Mouse (Mus musculus) urinary bladder, postnatal 10 days (tissue): Measurements from ENCODE around the gene Efna3.

Experiments
- DNase-seq: peaks from one replicate; pipeline ENCODE4 v3.0.0; 2022; ENCODE audit warnings: low spot score

The Efna3 gene

GRCm38 (mm10) chr3:89337721-89338578 lies 15.2 kb upstream of the Efna3 start, which contains the start of gene Efna4:
Gene Efna4 (minus strand): TSS chr3:89338028.
- no peak for DNase-seq

GRCm38 (mm10) chr3:89337062-89337720 lies 14.4 kb upstream of the Efna3 start:
- no peak for DNase-seq

GRCm38 (mm10) chr3:89336529-89336928 lies 13.8 kb upstream of the Efna3 start:
- no peak for DNase-seq

DNA sequence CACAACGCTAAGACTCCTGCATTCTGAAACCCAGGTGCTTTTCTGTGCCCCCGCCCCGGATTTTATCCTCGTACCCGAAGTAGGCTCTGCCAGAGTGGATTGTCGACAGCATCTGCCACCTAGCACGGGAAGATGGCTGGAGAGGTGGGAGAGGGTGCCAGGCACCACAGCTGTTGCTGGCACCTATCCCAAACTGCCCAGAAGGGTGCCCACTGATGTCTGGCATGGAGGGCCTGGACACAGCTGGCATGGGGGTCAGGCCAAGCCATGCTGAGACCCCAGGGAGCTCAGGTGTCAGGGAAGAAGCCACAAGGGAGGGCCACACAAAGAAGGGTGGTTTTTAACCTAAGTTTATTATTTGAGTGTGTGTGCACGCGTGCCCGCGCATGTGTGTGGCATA lies 10.3 kb upstream of the Efna3 start:
- DNase-seq: no peak

DNA sequence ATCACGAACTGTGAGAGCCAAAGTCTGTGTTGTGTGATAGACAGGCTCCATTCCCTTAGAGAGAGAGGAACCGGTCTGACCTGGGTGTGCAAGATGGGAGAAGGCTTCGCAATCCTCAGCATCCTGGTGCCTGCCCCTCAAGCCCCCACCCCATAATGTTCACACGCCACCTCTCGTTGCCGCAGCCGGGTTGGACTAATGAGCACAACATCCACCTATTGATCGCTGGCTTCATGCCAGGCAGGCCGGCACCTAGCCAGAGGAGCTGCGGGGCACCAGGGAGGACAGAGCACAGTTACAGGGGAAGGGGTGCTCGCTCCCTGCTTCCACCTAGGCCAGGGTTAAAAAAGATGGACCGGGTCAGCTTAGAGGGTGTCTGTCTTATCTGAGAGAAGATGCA lies 9.7 kb upstream of the Efna3 start:
- DNase-seq: no peak

GRCm38 (mm10) chr3:89332013-89332412 lies 9.2 kb upstream of the Efna3 start:
- DNase-seq: no peak

DNA sequence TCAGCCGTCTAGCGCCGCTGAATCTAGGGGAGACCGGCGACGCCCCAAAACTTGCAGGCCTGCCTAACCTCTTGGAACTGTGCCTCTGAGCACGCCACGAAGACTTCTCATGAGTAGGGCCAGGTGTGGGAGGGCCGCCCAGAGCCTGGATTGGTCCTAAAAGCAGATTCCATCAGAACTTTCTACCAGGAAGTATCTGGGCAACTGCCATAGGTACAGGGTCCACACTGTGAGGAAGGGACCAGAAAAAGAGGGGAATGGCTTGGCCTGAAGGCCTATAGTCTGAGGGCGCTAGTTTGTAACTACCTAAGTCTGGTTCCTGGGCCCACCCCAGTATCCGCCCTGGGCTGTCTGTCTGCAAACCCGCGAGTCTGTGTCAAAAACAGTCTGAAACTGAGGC lies 8.8 kb upstream of the Efna3 start:
- no peak for DNase-seq

- DNase-seq: no peak
These were observed 8.2 kb upstream of the Efna3 start for GRCm38 (mm10) chr3:89330948-89331347.

- no peak for DNase-seq
These were observed 7.6 kb upstream of the Efna3 start for GRCm38 (mm10) chr3:89330346-89330745.

- no peak for DNase-seq
These were observed 5.9 kb upstream of the Efna3 start for GRCm38 (mm10) chr3:89328623-89329022.

GRCm38 (mm10) chr3:89327371-89327870 lies 4.7 kb upstream of the Efna3 start:
- DNase-seq: no peak

- DNase-seq: no peak
These were observed 3.1 kb upstream of the Efna3 start for GRCm38 (mm10) chr3:89325882-89326281.

DNA sequence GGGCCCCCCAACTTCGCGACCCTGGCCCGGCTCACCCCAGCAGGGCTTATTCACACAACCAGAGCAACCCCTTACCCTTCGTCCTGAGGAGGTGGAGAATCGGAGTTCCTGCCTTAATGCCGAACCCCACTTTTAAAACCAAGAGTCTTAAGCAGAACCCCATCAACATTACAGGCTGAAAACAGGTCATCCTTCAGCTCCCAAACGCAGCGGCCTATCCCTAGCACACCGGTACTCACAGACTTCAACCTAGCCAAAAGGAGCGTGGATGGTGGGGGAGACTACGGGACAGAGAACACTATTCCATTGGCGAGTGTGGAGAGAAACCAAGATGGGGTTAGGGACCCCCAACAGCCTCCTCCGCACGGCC lies 649 bp downstream of the Efna3 start:
- DNase-seq: no peak

DNA sequence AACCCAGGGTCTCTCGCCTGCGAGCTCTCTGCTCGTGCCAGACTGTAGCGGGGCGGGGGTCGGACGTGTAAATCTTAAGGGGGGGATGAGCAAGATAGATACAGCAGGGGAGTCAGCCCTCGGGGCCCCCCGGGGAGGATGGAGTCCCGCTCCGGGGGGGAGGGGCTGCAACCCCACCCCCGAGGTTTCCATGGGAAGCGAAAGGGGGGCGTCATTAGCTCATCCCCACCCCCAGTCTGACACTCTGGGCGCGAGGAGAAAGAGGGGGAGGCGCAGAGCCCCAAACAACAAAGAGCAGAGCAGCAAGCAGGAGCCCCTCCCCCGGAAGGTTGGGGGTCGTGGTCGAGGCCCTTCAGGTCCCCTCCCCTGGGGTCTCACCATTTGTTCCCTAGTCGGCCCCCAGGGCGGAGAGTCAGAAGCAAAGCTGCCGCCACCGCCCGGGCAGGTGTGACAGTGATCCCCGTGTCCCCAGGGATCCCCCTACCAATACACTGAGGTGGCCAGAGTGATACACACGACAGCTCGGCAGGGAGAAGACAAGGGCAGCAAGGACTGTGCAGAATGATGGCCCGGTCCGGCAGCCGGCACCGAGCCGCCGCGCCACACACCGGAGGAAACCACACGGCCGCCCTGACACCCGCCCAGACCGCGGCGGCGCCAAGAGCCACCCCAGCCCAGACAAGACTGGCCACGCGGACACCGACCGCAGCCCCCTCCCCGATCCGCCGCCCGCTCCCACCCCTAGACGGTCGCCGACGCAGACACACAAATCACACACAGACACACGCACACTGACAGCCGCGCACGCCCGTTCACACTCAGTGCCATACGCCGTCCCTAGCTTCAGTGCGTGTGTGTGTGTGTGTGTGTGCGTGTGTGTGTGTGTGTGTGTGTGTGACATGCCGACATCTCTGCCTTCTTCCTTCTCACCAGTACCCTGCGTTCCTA lies 1.3 kb downstream of the Efna3 start:
- DNase-seq: no peak

DNA sequence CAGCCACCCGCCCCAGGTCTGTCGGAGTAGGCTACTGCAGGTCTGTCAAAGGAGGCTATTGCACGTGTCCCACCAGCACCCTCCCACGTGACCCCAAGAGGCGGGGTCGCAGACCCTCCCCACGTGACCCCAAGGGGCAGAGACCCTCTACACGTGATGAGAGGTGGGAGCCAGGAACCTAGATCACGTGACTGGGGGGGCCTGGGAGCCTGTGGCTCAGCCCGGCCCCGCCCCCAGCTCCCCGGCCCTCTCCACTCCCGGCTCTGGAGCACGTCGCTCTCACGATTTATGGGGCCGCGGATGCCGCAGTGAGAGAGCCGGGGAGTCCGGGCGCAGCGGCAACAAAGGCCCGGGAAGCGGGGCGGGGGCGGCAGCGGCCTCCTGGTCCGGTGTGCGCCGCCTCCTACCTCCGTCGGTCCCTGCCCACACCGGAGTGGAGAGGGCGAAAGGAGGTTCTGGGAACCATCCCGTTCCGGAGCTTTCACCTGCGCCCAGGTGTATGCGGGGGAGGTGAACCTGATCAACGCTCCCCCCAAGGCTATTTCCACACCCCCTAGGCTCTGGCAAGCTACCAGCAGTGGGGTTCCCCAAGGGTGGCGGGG lies 2.1 kb downstream of the Efna3 start:
- DNase-seq: no peak

DNA sequence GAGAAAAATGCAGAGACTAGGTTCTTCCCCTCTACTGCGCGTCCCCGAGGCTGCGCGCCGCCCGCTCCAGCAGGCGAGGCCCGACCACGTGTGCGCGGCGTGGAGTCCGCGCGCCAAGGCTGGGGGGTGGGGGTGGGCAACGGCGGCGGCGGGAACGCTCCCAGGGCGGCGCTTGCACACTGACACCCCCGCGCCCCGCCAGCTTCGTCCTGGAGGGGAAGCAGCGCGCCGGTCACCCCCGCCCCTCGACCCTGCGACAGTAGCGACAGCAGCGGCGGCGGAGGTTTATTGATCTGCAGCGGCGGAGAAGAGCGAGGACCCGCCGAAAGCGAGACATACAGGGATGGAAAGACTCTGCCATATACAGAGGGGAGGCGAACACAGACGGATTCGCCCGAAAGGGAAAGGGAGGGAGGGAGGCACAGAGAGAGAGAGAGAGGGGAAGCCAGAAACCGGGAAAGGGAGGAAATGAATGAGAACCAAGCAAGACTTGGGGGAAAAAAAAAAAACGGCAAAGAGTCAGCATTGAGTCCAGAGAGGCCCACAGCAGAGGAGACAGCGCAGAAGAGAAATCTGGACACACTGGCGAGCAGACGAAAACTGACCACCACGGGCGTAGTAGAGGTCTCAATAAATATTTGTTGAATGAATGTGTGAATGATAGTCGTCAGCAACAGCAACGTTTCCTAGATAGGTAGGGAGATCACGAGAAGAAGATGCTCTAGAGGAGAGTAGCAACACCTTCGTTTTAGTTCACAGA lies 3.0 kb downstream of the Efna3 start:
- no peak for DNase-seq

GRCm38 (mm10) chr3:89318971-89319590 lies 3.7 kb downstream of the Efna3 start:
- DNase-seq: no peak

- DNase-seq: no peak
These were observed 4.4 kb downstream of the Efna3 start for GRCm38 (mm10) chr3:89318316-89318715.

DNA sequence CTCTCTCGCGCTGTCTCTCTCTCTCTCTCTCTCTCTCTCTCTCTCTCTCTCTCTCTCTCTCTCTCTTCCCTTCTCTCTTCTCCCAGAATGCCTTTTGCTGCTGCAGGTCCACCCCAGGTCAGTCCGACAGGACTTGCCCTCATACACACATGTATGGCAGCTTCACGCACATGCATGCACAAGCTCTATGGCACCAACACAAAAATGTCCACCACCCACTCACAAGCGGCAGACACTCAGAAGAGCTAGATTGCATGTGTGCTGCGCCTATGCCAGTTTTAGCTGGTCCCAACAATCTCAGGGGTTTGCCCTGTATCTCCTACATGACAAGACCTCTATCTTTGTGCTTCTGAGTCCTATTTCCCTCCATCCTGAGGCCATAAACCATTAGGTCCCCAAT lies 5.5 kb downstream of the Efna3 start:
- no peak for DNase-seq

DNA sequence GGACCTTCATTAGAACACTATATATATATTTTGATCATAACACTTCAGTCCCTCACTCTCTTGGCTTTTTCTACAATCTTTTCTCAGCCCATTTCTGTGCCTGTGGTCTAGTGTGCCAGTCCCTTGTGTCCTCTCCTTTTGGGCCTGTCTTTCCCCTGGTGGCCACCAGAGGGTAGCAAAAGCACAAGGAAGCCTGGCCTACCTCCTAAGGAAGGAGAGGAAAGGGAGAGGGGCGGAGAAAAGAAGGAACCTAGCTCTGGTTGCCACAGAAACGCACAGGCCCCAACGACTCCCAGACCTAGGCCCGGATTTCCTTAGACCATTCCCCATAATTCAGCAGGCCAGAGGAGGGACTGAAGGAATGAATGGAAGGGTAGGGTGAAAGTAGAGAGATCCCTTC lies 5.9 kb downstream of the Efna3 start:
- peak; percentile 58 for DNase-seq
